Mouse (Mus musculus) heart, postnatal 4 days (tissue): ENCODE measurements around the gene Obox6. TPM values are rescaled to one million over a fixed set of nuclear protein-coding genes. Genes with fewer than 3 reads are reported as not detected.
A peak's percentile ranks its signal among the peaks of the same experiment; 100 is the strongest.

Source experiments
- DNase-seq: peaks from one replicate; pipeline ENCODE4 v3.0.0; 2021
- total RNA-seq, 2 experiments: library from RNA; stranded (reverse); gene quantifications; 2 replicates each; pipeline ENCODE4 v1.2.3; 2021

The Obox6 gene
- total RNA-seq, result not detected

DNA sequence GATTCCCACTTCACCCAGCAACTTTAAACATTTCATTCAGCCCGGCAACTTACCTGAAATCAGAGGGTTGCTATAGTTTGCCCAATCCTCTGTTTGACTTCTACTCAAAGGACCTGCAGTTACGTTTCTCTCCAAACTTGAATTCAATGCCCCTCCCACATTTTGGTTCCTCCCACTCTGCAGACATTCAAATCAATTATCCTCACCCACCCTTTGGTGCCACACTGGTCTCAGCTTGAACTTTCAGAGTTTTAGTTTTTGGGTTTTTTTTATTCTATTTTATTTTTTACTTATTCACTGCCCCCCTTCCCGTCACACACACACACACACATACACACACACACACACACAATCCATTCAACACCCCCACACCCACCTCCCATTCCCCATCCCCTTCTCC, at the start of gene Obox6:
TSS of gene Obox6 (minus strand) at position 101 of the 400 bp plus-strand sequence.
- no peak for DNase-seq

DNA sequence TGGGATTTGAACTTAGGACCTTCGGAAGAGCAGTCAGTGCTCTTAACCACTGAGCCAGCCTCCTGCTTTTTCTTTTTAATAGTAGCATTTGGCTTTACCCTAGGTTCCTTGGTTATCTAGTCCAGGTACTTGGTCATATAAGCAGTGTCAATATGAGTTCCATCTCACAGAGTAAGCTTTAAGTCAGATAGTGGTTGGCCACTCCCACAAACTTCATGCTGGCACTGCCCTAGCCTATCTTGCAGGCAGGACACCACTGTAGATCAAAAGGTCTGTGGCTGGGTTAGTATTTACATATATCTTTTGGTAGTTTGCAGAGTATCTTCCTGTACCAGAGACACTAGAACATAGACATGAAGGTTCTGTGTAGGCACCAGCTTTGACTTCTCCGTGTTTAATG, 44.6 kb upstream of the Obox6 start:
- no peak for DNase-seq

DNA sequence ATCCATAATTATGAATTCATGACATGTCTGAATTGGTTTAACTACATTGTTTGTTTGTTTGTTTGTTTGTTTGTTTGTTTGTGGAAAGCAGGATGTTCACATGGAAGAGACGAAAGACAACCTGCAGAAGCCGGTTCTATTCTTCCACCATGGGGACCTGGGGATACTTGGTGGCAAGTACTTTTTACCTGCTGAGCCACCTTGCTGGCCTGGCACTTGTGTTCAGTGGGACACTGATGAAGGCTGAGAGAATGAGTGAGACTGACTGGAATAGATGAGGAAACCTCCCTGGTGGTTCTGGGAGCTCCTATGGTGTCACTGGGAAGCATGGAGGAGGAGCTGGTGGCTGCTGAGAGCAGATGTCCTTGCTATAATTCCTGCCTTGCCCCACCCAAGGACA, 42.8 kb upstream of the Obox6 start, which contains the start of gene Crxos:
TSS of gene Crxos (plus strand) at position 301 of the 400 bp plus-strand sequence.
- DNase-seq, result no peak

GRCm38 (mm10) chr7:15881831-15882230, 42.4 kb upstream of the Obox6 start:
- no peak for DNase-seq

GRCm38 (mm10) chr7:15881388-15881787, 41.9 kb upstream of the Obox6 start:
- no peak for DNase-seq

- no peak for DNase-seq
Measured at GRCm38 (mm10) chr7:15879756-15880155, 40.3 kb upstream of the Obox6 start, which contains the start of gene Crx. Gene Crx, minus strand, starts transcription at chr7:15879968.

GRCm38 (mm10) chr7:15864104-15864503, 24.6 kb upstream of the Obox6 start:
- no peak for DNase-seq

GRCm38 (mm10) chr7:15859657-15860056, 20.2 kb upstream of the Obox6 start:
- DNase-seq, result peak; percentile 6

Other genes with a start within 250 kb of the Obox6 start
- not detected for gene Obox3, start 199.8 kb downstream of the Obox6 start, total RNA-seq
- not detected for gene Obox5, start 89.5 kb downstream of the Obox6 start, total RNA-seq
- gene Crx, start 40.3 kb upstream of the Obox6 start, total RNA-seq, result not detected
- not detected for gene Crxos, start 42.9 kb upstream of the Obox6 start, total RNA-seq
- gene Selenow, start 82.7 kb upstream of the Obox6 start, total RNA-seq, result 100 to 1,000 TPM; 194 to 214 TPM
- gene Nop53, start 106.4 kb upstream of the Obox6 start, total RNA-seq, result 100 to 1,000 TPM; 139 to 142 TPM
- 100 to 1,000 TPM; 193 to 197 TPM for gene Ehd2, start 127.9 kb upstream of the Obox6 start, total RNA-seq
- gene Bicra, start 208.2 kb upstream of the Obox6 start, total RNA-seq, result 1 to 10 TPM; 7.6 to 7.8 TPM
- gene Zfp541, start 222.1 kb upstream of the Obox6 start, total RNA-seq, result not detected